Mouse (Mus musculus) kidney, adult 2 months (tissue): ENCODE measurements around the gene Ccdc107.

Source experiments
- CTCF ChIP-seq: fragments of 200-500 bp; conservative IDR thresholded peaks from 2 replicates; pipeline ENCODE4 v1.5.1; 2011; ENCODE audit warnings: low read depth, mild to moderate bottlenecking, control low read depth, low read length, moderate library complexity, mixed read lengths; ENCODE audit not compliant: insufficient read depth, insufficient read length
- POLR2A ChIP-seq: fragments of 200-500 bp; IDR thresholded peaks from one replicate; pipeline ENCODE4 v1.6.1; 2011; ENCODE audit warnings: low read depth, low read length, control low read depth

- TF ChIP-seq POLR2A: no peak
- no peak for TF ChIP-seq CTCF
These were observed 40.6 kb downstream of the Ccdc107 start for GRCm38 (mm10) chr4:43533270-43533669.
